Mouse (Mus musculus): Measurements from ENCODE around the gene Rilp.
A peak's percentile ranks its signal among the peaks of the same experiment; 100 is the strongest.
"Not testable (repeated sequence)": the region's sequence is repeated elsewhere in the genome, so short reads cannot be mapped to it uniquely, and the experiment has no call there.

Rilp gene

DNA sequence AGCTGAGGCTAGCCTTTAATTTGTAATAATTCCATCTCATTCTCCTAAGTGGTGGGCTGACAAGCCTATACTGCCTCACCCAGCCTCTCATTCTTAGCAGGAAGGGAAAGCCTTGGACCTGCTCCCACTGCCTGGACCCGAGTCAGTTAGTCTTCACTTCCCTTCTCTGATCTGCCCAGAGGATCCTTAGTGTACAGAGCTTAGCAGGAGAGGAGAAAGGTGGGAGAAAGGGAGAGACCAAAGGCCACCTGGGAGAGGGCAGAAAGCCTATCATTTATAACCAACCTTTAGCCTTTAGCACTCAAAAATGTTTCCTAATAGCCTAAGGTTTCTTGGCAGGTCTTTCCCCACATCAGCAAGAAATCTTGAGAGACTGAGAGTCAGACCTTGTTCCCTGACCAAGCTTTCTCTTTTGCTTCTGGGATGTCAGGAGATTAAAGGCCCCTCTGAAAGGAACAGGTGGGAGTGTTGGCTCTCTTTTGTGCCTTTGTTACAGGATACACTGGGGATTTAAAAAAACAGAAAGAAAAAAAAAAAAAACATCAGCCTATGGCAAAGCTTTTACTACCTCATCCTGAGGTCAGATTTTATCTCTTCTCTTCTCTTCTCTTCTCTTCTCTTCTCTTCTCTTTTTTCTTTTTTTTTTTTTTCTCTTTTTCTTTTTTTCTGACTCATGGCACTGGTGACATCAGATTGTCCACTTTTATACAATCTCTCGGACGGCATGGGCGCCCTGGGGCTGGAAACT is 24.6 kb downstream of the Rilp start:
- DNase-seq (ENCODE audit: low spot score): no peak

- DNase-seq (ENCODE audit: low spot score): no peak
These were observed 25.4 kb downstream of the Rilp start for GRCm38 (mm10) chr11:75535106-75535795.

DNA sequence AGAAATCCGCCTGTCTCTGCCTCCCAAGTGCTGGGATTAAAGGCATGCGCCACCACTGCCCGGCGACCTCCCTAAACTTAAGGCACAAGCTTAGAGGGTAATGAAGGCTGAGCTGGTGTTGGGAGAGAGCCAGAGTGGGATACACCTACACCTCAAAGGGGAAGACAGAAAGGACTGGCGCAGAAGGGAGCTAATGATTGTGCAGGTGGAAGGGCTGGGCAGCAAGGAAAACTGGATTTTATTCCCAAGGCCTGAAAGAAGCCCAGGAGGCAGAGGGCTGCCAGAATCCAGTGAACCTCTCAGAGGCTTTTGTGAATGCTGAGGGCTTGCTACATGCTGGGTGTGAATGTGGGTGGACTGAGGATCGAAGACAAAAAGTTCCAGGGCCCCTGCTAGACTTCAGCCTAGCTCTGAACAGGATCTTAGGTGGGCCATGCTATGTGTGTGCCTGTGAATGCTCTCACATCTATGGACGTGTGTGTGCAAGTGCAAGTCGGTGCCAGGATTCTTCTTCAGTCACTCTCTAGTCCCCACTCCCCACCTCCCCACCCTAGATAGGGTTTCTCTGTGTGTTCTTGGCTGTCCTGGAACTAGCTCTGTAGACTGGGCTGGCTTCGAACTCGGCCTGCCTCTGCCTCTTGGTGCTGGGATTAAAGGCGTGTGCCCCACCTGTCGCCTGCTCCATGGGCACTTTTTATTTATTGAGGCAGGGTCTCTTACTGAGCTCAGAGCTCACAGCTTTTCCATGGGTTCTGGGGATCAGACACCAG is 26.5 kb downstream of the Rilp start:
- DNase-seq (ENCODE audit: low spot score): no peak

DNA sequence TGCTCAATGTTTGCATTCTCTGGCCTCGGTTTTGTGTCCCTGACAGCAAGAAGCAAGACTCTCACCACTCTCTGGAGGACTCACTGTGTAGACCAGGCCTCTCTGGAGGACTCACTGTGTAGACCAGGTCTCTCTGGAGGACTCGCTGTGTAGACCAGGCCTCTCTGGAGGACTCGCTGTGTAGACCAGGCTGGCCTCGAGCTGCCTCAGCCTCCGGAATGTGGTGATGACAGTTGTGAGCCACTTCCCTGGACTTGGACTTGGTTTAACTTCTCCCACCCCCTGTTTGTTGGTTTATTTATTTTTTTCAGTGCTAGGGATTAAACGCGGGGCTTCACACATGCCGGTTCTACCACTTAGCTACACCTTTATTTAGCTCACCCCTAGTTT is 27.1 kb downstream of the Rilp start:
- DNase-seq (ENCODE audit: low spot score): no peak

- DNase-seq (ENCODE audit: low spot score): peak; percentile 28
These were observed 27.7 kb downstream of the Rilp start for GRCm38 (mm10) chr11:75537491-75538183.

DNA sequence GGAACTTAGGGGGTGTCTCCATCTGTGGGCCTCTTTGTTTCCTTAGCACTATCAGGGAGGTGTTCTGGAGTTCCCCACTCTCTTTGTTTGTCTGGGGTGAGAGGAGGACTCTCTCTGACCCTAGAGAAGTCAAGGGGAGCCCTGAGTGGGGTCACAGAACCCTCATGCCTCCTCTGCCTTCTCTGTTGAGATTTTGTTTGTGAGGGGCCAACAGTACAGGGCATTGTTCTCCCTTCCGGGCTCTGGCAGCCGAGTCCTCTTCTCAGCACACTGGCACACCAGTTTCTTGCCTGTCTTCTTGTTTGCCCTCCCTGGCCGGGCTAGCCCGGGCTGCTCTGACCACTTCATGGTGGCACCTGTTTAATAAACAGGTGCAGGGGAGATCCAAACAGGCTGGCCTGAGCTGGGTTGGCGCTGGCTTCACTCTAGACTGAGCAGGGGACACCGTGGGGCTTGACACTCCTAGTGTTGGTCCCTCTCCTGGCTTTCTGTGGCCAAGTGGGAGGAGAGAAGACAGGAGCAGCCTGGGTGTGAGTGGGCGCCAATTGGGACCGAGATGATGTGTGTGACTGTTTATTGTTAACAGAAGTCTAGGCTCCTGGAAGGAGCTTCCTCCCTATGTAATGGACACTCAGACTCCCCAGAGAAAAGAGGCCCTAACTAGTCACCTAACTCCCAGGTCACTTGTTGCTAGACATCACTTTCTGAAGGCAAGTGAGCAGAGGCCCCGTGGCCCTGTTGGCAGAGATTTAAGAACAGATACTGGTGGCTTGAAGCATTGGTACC is 28.5 kb downstream of the Rilp start:
- no peak for DNase-seq (ENCODE audit: low spot score)

DNA sequence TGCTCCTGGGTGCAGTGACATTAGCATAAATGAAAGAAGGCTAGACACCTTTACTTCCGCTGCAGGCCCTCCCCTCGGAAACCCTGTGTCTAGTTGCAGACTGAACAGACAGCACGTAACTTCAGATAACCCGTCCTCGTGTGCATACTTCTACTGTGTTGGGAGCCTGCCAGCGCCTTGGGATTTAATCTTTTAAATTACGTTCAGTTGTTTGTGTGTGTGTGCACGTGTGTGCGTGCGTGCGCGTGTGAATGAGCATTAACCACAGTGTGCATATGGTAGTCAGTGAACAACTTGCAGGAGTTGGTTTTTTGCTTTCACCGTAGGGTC is 29.0 kb downstream of the Rilp start:
- DNase-seq (ENCODE audit: low spot score): no peak

GRCm38 (mm10) chr11:75540209-75540608 is 30.3 kb downstream of the Rilp start:
- DNase-seq (ENCODE audit: low spot score): no peak

DNA sequence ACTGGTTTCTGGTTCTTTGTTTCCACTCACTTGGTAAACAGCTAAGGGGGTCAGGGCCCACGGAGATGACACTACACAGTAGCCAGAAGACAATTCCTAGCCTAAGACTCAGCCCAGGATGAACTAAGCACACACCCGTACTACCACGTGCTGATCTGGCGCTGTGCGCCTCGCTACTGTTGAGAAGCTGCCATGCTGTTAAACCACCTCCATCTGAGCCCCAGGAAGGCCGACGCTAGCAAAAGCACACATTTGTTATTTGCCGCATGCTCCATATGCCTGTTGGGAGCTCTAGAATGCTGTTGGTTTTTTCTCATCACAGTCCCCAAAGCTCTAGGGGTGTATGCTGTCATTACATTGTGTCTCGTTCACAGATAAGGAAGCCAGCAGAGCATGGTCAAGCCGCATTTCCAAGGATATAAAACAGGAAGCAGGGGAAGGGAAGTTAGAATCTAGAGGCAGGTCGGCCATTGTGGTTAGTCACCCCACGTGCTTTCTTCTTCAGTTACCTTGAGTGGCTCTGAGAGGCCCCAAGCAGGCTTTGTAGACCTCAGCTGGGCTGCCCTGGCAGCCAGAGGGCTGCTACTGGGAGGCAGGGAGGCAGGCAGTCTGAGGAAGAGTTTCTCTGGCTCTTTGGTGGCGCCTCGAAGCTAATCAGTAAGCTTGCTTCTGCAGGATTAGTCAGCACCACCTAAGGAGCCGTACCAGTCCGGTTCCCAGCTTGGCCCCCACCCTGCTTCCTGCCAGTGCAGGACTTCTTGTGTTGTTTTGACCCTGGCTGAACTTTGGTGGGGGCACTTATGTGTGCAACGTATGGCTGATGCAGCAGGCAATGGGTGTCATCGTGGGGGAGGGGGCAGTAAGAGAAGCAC is 31.1 kb downstream of the Rilp start:
- no peak for DNase-seq (ENCODE audit: low spot score)

- no peak for DNase-seq (ENCODE audit: low spot score)
These were observed 34.8 kb downstream of the Rilp start for GRCm38 (mm10) chr11:75544713-75545112.

DNA sequence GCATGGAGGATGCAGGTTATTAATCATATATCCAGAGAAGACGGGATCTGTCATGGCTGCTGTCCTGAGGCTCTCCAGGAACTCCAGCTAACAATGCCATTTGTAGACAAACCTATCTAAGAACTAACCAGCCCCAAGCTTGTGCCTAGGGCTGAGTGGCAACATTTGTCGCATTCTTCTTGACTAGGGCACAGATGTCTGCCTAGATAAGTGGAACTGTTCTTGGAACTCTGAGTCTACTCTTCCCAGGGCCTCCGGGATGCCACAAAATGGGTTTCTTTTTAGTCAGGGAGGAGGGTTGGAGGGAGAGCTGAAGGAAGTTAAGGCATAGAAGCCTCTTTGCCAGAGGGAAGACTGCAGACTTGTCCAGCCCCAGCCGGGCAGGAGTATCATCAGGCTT is 36.2 kb downstream of the Rilp start:
- DNase-seq (ENCODE audit: low spot score): no peak

DNA sequence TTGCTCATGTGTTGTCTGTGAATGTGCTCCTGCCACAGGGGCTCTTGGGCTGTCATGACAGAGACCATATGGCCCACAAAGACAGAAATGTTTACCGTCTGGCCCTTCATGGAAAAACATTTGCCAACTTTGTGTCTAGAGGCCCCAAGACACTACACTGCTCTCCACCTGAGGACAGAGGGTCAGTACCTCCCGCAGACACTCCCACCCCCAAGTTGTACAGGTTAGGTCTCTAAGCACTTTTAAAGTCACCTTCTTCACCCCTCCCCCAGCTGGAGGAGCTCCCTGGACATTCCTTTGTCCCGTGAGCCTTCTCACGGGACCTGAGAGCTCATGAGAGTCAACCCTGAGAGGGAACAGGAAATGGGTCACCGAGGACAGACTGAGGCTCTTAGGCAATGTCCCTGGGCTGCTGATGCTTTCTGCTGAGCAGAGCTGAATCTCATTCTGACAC is 39.8 kb downstream of the Rilp start:
- peak; percentile 42 for DNase-seq (ENCODE audit: low spot score)

GRCm38 (mm10) chr11:75550200-75550946 is 40.5 kb downstream of the Rilp start:
- no peak for DNase-seq (ENCODE audit: low spot score)

- no peak for DNase-seq (ENCODE audit: low spot score)
These were observed 41.4 kb downstream of the Rilp start for GRCm38 (mm10) chr11:75551321-75551720.

- peak; percentile 68 for DNase-seq (ENCODE audit: low spot score)
These were observed 42.1 kb downstream of the Rilp start for GRCm38 (mm10) chr11:75551961-75552441.

GRCm38 (mm10) chr11:75552906-75553482 is 43.1 kb downstream of the Rilp start:
- no peak for DNase-seq (ENCODE audit: low spot score)

GRCm38 (mm10) chr11:75556006-75556405 is 46.1 kb downstream of the Rilp start:
- DNase-seq (ENCODE audit: low spot score): not testable (repeated sequence)

- DNase-seq (ENCODE audit: low spot score): no peak
These were observed 47.2 kb downstream of the Rilp start for GRCm38 (mm10) chr11:75557142-75557541.

DNA sequence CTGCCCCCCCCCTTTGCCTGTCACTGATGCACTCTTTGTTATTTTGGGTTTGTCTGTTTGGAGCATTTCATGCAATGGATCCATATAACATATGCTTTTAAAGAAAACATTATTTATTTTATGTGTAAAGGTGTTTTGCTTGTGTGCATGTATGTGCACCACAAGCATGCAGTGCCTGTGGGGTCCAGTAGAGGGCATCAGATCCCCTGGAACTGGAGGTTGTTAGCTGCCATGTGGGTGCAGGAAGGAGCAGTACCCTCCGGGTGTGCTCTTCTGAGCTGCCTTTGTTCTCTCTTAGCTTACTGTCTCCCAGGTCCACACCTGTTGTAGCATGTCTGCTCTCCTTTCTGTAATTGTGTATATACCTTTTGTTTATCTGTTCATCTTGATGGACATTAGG is 48.2 kb downstream of the Rilp start:
- DNase-seq (ENCODE audit: low spot score): no peak
